Mouse (Mus musculus) bone marrow macrophage, adult 2 months (primary cell): ENCODE measurements around the gene Gm7879.

Experiments
- CTCF ChIP-seq: IDR thresholded peaks from 2 replicates; pipeline ENCODE4 v1.5.1; 2012; ENCODE audit warnings: low read depth, mild to moderate bottlenecking, low read length, moderate library complexity
- POLR2A ChIP-seq: IDR thresholded peaks from 2 replicates; pipeline ENCODE4 v1.6.1; 2012; ENCODE audit warnings: mild to moderate bottlenecking, low read depth, low read length, borderline replicate concordance

DNA sequence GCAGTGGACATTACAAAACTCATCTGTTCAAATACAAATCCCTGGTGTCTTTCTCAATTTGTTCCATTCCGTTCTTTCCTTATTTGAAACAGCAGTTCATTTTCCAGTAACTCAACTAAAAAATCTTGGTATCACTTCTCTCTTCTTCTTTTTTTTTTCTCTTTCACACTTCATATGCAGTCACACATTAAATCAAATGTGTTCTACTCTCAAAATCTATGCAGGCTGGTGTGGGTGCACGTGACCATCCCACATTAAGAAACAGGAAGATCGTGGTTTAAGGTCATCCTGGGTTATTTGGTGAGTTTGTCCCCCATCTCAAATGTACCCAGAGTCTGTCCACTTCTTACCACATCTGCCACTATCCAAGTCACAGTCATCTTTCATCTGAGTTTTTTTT, 30.9 kb upstream of the Gm7879 start:
- TF ChIP-seq POLR2A (no peak), CTCF (no peak)
